Mouse (Mus musculus) liver, postnatal 0 days (tissue): ENCODE data around the gene Mctp1. TPM values are rescaled to one million over a fixed set of nuclear protein-coding genes. Genes with fewer than 3 reads are reported as not detected.
"Not testable (repeated sequence)": the region's sequence is repeated elsewhere in the genome, so short reads cannot be mapped to it uniquely, and the experiment has no call there.

ENCODE experiments used
- ATAC-seq: fragments of 200-750 bp; cut with Nextera tagmentation; 2 replicates; pipeline ENCODE4 v1.8.0; 2017; ENCODE audit warnings: mild to moderate bottlenecking, moderate library complexity
- DNase-seq: peaks from one replicate; pipeline ENCODE4 v3.0.0-alpha.2; 2016
- H3K27ac ChIP-seq: fragments of 300-500 bp; sonication (generic); 2 replicates; pipeline ENCODE4 v1.5.1; 2014; ENCODE audit warnings: antibody characterized with exemption, moderate library complexity, mild to moderate bottlenecking, low read depth
- H3K27me3 ChIP-seq: fragments of 300-500 bp; sonication (generic); 2 replicates; pipeline ENCODE4 v1.6.1; 2014; ENCODE audit warnings: low read length, control low read depth, mixed read lengths; ENCODE audit not compliant: insufficient read depth
- H3K36me3 ChIP-seq: fragments of 300-500 bp; sonication (generic); replicated peaks from 2 replicates; pipeline ENCODE4 v1.6.1; 2014; ENCODE audit warnings: mild to moderate bottlenecking, control low read depth, low read length, moderate library complexity, mixed read lengths; ENCODE audit not compliant: insufficient read depth
- H3K4me1 ChIP-seq: fragments of 300-500 bp; sonication (generic); 2 replicates; pipeline ENCODE4 v1.6.1; 2014; ENCODE audit warnings: antibody characterized with exemption, mild to moderate bottlenecking, control low read depth; ENCODE audit not compliant: insufficient read depth
- H3K4me2 ChIP-seq: fragments of 300-500 bp; sonication (generic); 2 replicates; pipeline ENCODE4 v1.6.1; 2014; ENCODE audit warnings: low read depth, mild to moderate bottlenecking, low read length, moderate library complexity, mixed read lengths
- H3K4me3 ChIP-seq: fragments of 300-500 bp; sonication (generic); 2 replicates; pipeline ENCODE4 v1.5.1; 2014; ENCODE audit warnings: low read depth, low read length
- H3K9ac ChIP-seq: fragments of 300-500 bp; sonication (generic); replicated peaks from 2 replicates; pipeline ENCODE4 v1.6.1; 2014; ENCODE audit warnings: mild to moderate bottlenecking, moderate library complexity
- H3K9me3 ChIP-seq: fragments of 300-500 bp; sonication (generic); 2 replicates; pipeline ENCODE4 v1.6.1; 2016; ENCODE audit warnings: mild to moderate bottlenecking, control low read depth, low read length, mixed read lengths
- CTCF ChIP-seq: sonication (generic); IDR thresholded peaks from 2 replicates; pipeline ENCODE4 v1.5.1; 2016; ENCODE audit warnings: antibody characterized with exemption, low read depth
- EP300 ChIP-seq: IDR thresholded peaks from 2 replicates; pipeline ENCODE4 v1.6.1; 2016; ENCODE audit warnings: antibody characterized with exemption, low read depth, mild to moderate bottlenecking
- WGBS: fragments of 180-500 bp; shearing (Covaris S2); extraction: QIAGEN DNeasy Blood & Tissue Kit; methylation state at CpG from one replicate; pipeline ENCODE4 v1.1.7; 2014; ENCODE audit not compliant: insufficient replicate concordance; 5-methylcytosine and 5-hydroxymethylcytosine counted together
- polyA plus RNA-seq: library from polyadenylated mRNA; unstranded; fragments of >200 nt; fragmentation: Nextera tagmentation; extraction: Ambion mirVana; gene quantifications from 2 replicates; pipeline ENCODE4 v1.2.1, GENCODE M21; 2015

Gene Mctp1
- polyA plus RNA-seq, 1 experiment from 2014 or later, result 2.6 TPM

- Histone ChIP-seq H3K4me3 (no peak overlapping the region), H3K27me3 (no peaks in the 10 kb centered on the region), H3K27ac (no peak overlapping the region), H3K9ac (no peak overlapping the region), H3K4me1 (no peaks in the 10 kb centered on the region), H3K36me3 (no peaks in the 10 kb centered on the region), H3K9me3 (no peaks in the 10 kb centered on the region), H3K4me2 (no peak overlapping the region)
- WGBS, result 55% methylated on average over 1 of the region's 1 CpGs
- no peak for TF ChIP-seq CTCF
- no peak for TF ChIP-seq EP300
- no peak for ATAC-seq
- no peak for DNase-seq
Observed at GRCm38 (mm10) chr13:76446059-76446458, 61.7 kb downstream of the Mctp1 start.

DNA sequence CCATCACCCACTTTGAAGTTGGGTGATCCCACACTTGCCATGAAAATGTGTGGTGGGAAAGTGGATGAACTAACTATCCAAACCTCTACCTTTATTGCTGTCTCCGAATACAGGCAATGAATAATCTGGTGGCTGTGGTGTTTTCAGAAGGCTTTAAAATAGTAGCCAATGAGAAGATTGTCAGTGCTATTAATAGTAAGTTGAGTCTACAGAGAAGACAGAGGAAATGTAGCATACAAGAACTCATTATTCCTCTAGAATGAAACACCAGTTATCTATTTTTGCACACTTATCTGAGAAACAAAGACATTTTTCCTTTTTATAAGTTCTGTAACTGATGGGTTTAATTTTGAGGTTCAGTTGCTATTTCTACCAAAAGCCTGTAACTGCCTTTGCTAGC is 63.2 kb downstream of the Mctp1 start:
- Histone ChIP-seq H3K4me3 (no peak overlapping the region), H3K4me2 (no peak overlapping the region), H3K36me3 (no peaks in the 10 kb centered on the region), H3K4me1 (no peaks in the 10 kb centered on the region), H3K27me3 (no peaks in the 10 kb centered on the region), H3K9ac (no peak overlapping the region), H3K9me3 (no peaks in the 10 kb centered on the region), H3K27ac (no peak overlapping the region)
- 57% methylated on average over 1 of the region's 1 CpGs for WGBS
- no peak for TF ChIP-seq EP300
- TF ChIP-seq CTCF, result no peak
- DNase-seq, result no peak
- no peak for ATAC-seq

DNA sequence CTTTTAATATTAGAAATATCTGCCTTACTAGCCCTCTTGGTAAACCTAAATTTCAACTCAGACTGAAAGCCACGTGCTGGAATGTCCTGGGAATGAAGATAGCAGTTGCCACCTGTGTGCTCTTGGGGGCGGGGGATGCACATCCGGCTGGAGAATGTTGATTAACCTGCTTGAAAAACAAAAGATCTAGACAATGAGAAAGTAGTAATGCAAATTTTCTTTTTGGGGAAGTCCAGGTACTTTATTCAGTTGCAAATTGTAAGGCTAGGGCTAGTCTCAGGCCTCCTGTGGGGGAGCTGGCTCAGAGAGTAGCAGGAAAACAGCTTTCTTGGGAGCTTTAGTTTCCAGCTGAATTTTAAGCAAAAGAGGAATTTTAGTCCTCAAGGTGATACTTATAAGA is 67.2 kb downstream of the Mctp1 start:
- WGBS, result 64% methylated on average over 3 of the region's 3 CpGs
- DNase-seq, result not testable (repeated sequence)

GRCm38 (mm10) chr13:76481601-76482000 is 97.3 kb downstream of the Mctp1 start:
- H3K4me3 ChIP-seq, result no peak overlapping the region
- no peaks in the 10 kb centered on the region for H3K27me3 ChIP-seq
- H3K36me3 ChIP-seq, result no peaks in the 10 kb centered on the region
- no peak for TF ChIP-seq CTCF
- TF ChIP-seq EP300, result no peak
- no peak overlapping the region for H3K4me2 ChIP-seq
- H3K9me3 ChIP-seq, result no peaks in the 10 kb centered on the region
- ATAC-seq (no peak), DNase-seq (no peak)
- H3K9ac ChIP-seq, result no peak overlapping the region
- no peaks in the 10 kb centered on the region for H3K4me1 ChIP-seq
- no peak overlapping the region for H3K27ac ChIP-seq

More for the DNA sequence above, 67.2 kb downstream of the Mctp1 start:
- not testable (repeated sequence) for H3K36me3 ChIP-seq, ATAC-seq, H3K4me3 ChIP-seq, H3K27me3 ChIP-seq, H3K4me1 ChIP-seq, H3K9me3 ChIP-seq, H3K9ac ChIP-seq, H3K27ac ChIP-seq, H3K4me2 ChIP-seq

GRCm38 (mm10) chr13:76482998-76483397 is 98.7 kb downstream of the Mctp1 start:
- H3K27me3 ChIP-seq, result no peaks in the 10 kb centered on the region
- no peak overlapping the region for H3K9ac ChIP-seq
- no peaks in the 10 kb centered on the region for H3K36me3 ChIP-seq
- no peak overlapping the region for H3K4me2 ChIP-seq
- no peak overlapping the region for H3K4me3 ChIP-seq
- no peak for TF ChIP-seq CTCF
- TF ChIP-seq EP300, result no peak
- no peaks in the 10 kb centered on the region for H3K9me3 ChIP-seq
- DNase-seq (no peak), ATAC-seq (no peak)
- no peak overlapping the region for H3K27ac ChIP-seq
- no peaks in the 10 kb centered on the region for H3K4me1 ChIP-seq
- 68% methylated on average over 2 of the region's 2 CpGs for WGBS

DNA sequence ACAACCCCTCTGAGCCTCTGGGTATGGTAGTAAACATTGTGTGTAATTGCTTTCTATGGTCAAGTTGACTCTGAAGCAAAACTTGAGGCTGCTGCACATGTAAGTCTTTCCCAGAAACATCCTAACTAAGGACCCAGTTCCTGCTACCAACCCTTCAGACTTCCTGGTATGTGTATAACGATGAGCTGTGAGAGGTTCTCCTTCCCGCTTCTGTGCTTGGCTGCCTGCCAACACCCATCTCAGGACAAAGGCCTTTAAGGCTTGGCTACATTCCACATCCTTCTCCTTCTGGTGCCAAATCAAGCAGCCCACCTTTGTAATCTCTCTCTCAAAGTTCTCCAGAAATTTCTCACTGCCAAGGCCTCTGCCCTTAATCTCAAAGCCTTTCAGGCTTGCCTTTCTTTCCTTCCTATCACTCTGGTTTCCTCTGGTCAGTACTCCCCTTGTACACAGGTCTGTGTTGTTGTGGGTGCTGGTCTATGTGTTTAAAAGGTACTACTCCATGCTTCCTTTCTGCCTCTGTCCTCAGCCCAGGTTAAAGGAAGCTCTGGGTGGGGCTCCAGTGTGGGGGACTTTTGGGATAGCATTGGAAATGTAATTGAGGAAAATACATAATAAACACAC is 99.9 kb downstream of the Mctp1 start:
- no peak for TF ChIP-seq EP300
- no peak for TF ChIP-seq CTCF
- 27% methylated on average over 2 of the region's 2 CpGs for WGBS
- Histone ChIP-seq H3K36me3 (no peaks in the 10 kb centered on the region), H3K27ac (no peak overlapping the region), H3K9ac (no peak overlapping the region), H3K4me1 (no peaks in the 10 kb centered on the region), H3K4me3 (no peak overlapping the region), H3K4me2 (no peak overlapping the region), H3K9me3 (no peaks in the 10 kb centered on the region), H3K27me3 (no peaks in the 10 kb centered on the region)
- ATAC-seq (no peak), DNase-seq (no peak)

DNA sequence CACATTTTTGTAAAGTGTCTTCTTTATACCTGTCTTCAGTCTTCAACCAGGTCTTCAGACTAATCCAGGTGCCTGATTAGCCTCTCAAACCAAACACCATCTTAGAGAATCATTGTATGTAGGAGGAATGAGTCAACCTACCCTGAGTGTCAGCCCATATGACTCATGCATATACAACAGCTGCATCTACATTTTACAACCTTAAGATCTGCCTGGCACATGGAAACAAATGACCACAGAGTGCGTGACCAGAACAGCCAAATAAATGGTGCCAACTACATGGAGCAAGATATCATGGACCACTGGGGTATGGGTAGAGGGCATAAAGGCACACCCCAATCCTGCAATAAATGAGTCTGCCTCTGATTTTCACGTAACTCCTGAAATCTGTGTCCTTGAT is 131.6 kb downstream of the Mctp1 start:
- no peak for ATAC-seq
- Histone ChIP-seq H3K9ac (no peak overlapping the region), H3K4me2 (no peak overlapping the region), H3K4me1 (no peaks in the 10 kb centered on the region), H3K36me3 (no peaks in the 10 kb centered on the region), H3K27me3 (no peaks in the 10 kb centered on the region), H3K9me3 (no peaks in the 10 kb centered on the region), H3K4me3 (no peak overlapping the region), H3K27ac (no peak overlapping the region)
- 78% methylated on average over 2 of the region's 2 CpGs for WGBS
- TF ChIP-seq EP300 (no peak), CTCF (no peak)
- DNase-seq, result no peak
